Mouse (Mus musculus) spleen, postnatal 0 days (tissue): ENCODE measurements around the gene Nifk. TPM values are rescaled to one million over a fixed set of nuclear protein-coding genes. Genes with fewer than 3 reads are reported as not detected.

Source experiments
- polyA plus RNA-seq: library from polyadenylated mRNA; unstranded; fragments of >200 nt; fragmentation: Nextera tagmentation; extraction: Ambion mirVana; gene quantifications from 2 replicates; pipeline ENCODE4 v1.2.1, GENCODE M21; 2015

The Nifk gene
- polyA plus RNA-seq: 57.7 and 59.6 TPM in 2 replicates

GRCm38 (mm10) chr1:118321661-118322201 is at the start of gene Nifk:
Nifk (plus strand) TSS chr1:118321839.

GRCm38 (mm10) chr1:118311622-118312326 is 9.9 kb upstream of the Nifk start, which contains the start of gene Tsn:
Tsn (minus strand) TSS chr1:118311739.

Other genes with a start within 250 kb of the Nifk start
- gene Gm29106, start 145.3 kb upstream of the Nifk start, polyA plus RNA-seq: 0.05 and 0.08 TPM in 2 replicates
- 206 and 235 TPM in 2 replicates for gene Tsn, start 10.1 kb upstream of the Nifk start, polyA plus RNA-seq
- gene Clasp1, start 67.2 kb downstream of the Nifk start, polyA plus RNA-seq: 18.2 and 20.4 TPM in 2 replicates